43 mouse cellular contexts compared by ENCODE assay signal in the genomic region with DNA sequence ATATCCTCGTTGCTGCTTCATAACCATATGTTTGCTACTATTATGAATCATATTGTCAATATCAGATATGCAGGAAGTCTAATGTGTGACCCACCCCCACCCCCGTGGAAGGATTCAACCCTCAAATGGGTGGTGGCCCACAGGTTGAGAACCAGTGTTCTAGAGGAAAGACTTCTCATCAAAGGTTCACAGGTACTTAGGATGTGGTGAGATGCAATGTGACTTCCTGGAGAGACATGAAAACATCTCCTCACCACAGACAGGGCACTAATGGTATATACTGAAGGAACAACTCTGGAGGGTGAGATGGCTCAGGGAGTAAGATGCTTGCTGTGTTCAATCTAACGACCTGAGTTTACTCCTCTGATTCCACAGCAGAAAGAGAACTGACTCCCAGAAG. TPM values are rescaled to one million over a fixed set of nuclear protein-coding genes. Genes with fewer than 3 reads are reported as not detected.
A peak's percentile ranks its signal among the peaks of the same experiment; 100 is the strongest.
DNase-seq lines count a peak whose midpoint lies in the region; ATAC-seq and TF ChIP-seq lines count a peak whose summit lies in the region.
"Had no signal": no experiment of that assay in that cellular context is flagged by ENCODE, and none has a peak within 500 bp of the region (broad histone marks: within the 10 kb centered on the region; RNA-seq: fewer than 3 reads in every experiment).

No protein-coding gene starts in this region.

- TF ChIP-seq POLR2A in thymus, adult 2 months (IDR thresholded peaks at IDR 0.05; ENCODE audit: control insufficient read depth, extremely low read depth, insufficient read depth, low read length, poor library complexity) = no peak

- no peak for DNase-seq in thymus, adult 2 months
- no peak for DNase-seq in thymus, adult 18-20 months
- DNase-seq in adrenal gland, adult 18-20 months (ENCODE audit: low spot score in 2 of 2) = no peak
- DNase-seq in kidney, postnatal 36 days = no peak
- DNase-seq: adrenal gland, postnatal 10 days; B cell, adult 2 months; cerebellum, adult 9-11 months; embryo, embryonic 11 days; gastrocnemius, adult 2 months; gastrocnemius, postnatal 36 days; heart, adult 18-20 months; heart, postnatal 4 days; kidney, adult 11 months; kidney, postnatal 14 days; lung, postnatal 4 days; retina, postnatal 1 day; right cerebral cortex, postnatal 25 days; spleen, adult 18-20 months had no signal

- no peaks in the 10 kb centered on the region for H3K36me3 ChIP-seq in thymus, adult 2 months (ENCODE audit: control insufficient read depth, insufficient read depth, low read length)
- H3K36me3 ChIP-seq: embryonic facial prominence, embryonic 12.5 days; forebrain, embryonic 15.5 days; hindbrain, embryonic 13.5 days; lung, embryonic 15.5 days; midbrain, embryonic 12.5 days had no signal

- no peak for TF ChIP-seq CTCF in thymus, adult 2 months (IDR thresholded peaks at IDR 0.05; ENCODE audit: borderline replicate concordance, control insufficient read depth, extremely low read depth, insufficient read depth, low read length, poor library complexity)

- H3K4me1 ChIP-seq in thymus, adult 2 months (replicated peaks; ENCODE audit: control insufficient read depth, insufficient read depth, low read length) = peaks cover 8% of the 10 kb centered on the region
- H3K4me1 ChIP-seq: embryonic facial prominence, embryonic 12.5 days; forebrain, embryonic 15.5 days; hindbrain, embryonic 13.5 days; lung, embryonic 15.5 days; megakaryocyte, embryonic 14.5 days; midbrain, embryonic 12.5 days had no signal

- peak overlapping the region; percentile 62; the same call in 1 of the 2 replicates for H3K27ac ChIP-seq in thymus, adult 2 months (ENCODE audit: control insufficient read depth, insufficient read depth, low read length)
- H3K27ac ChIP-seq: embryonic facial prominence, embryonic 12.5 days; forebrain, embryonic 15.5 days; gastrocnemius, adult 2 months; hindbrain, embryonic 13.5 days; lung, embryonic 15.5 days; midbrain, embryonic 12.5 days had no signal

- H3K4me3 ChIP-seq in thymus, adult 2 months (ENCODE audit: control insufficient read depth, insufficient read depth, low read length) = no peak overlapping the region
- H3K4me3 ChIP-seq: embryonic facial prominence, embryonic 12.5 days; forebrain, embryonic 15.5 days; gastrocnemius, adult 2 months; hindbrain, embryonic 13.5 days; lung, embryonic 15.5 days; megakaryocyte, embryonic 14.5 days; midbrain, embryonic 12.5 days; myocyte had no signal

- peak; percentile 96 for ATAC-seq in CD4-positive, CD25-positive, alpha-beta regulatory T cell, adult 4 months
- ATAC-seq in activated CD4-positive, CD25-positive, alpha-beta regulatory T cell, adult 4 months = peak; percentile 98
- ATAC-seq in neutrophil, adult 5-6 weeks (ENCODE audit: extremely low read depth, insufficient number of reproducible peaks, low FRiP score, poor library complexity, severe bottlenecking) = peak; percentile 41; the same call in 1 of the 2 replicates
- ATAC-seq: forebrain, embryonic 15.5 days had no signal

- H3K27me3 ChIP-seq in thymus, adult 2 months (ENCODE audit: control insufficient read depth, insufficient read depth, low read length) = no peaks in the 10 kb centered on the region
- H3K27me3 ChIP-seq: embryonic facial prominence, embryonic 12.5 days; forebrain, embryonic 15.5 days; lung, embryonic 15.5 days; midbrain, embryonic 12.5 days had no signal

- 54% methylated on average over 3 of the region's 3 CpGs for WGBS in thymus, adult 2 months

RNA-seq across cellular contexts. Expression of gene Olfr464, which starts 14.7 kb away (rescaled TPM):
- polyA plus RNA-seq in thymus, adult 2 months (2012; rRNA removed) = 0.27 and 0.28 TPM in 2 replicates
- not detected for polyA plus RNA-seq in CD4-positive, CD25-positive, alpha-beta regulatory T cell, adult 4 months (2017; shearing (Covaris generic))
- not detected for polyA plus RNA-seq in activated CD4-positive, CD25-positive, alpha-beta regulatory T cell, adult 4 months (2017; shearing (Covaris generic))
- total RNA-seq in neutrophil, adult 5-6 weeks (2017) = not detected in 2 replicates
- total RNA-seq in adrenal gland, adult 18-20 months (2021) = not detected
- total RNA-seq: adrenal gland, postnatal 10 days; gastrocnemius, adult 2 months; gastrocnemius, postnatal 36 days; heart, adult 18-20 months; heart, postnatal 4 days; layer of hippocampus, adult 18-20 months; layer of hippocampus, postnatal 10 days had no signal
- polyA plus RNA-seq: forebrain, embryonic 15.5 days; heart, embryonic 11.5 days; heart, embryonic 16.5 days; kidney, embryonic 14.5 days; limb, embryonic 11.5 days; liver, embryonic 11.5 days; liver, embryonic 16.5 days; lung, embryonic 15.5 days; midbrain, embryonic 12.5 days; midbrain, postnatal 0 days; myocyte; stomach, embryonic 14.5 days; testis, adult 2 months had no signal

RNA-seq across cellular contexts. Expression of gene Olfr463, which starts 38.3 kb away (rescaled TPM):
- not detected in 2 replicates for polyA plus RNA-seq in thymus, adult 2 months (2012; rRNA removed)
- not detected for polyA plus RNA-seq in CD4-positive, CD25-positive, alpha-beta regulatory T cell, adult 4 months (2017; shearing (Covaris generic))
- polyA plus RNA-seq in activated CD4-positive, CD25-positive, alpha-beta regulatory T cell, adult 4 months (2017; shearing (Covaris generic)) = not detected
- not detected in 2 replicates for total RNA-seq in neutrophil, adult 5-6 weeks (2017)
- total RNA-seq in adrenal gland, adult 18-20 months (2021) = not detected
- total RNA-seq: adrenal gland, postnatal 10 days; gastrocnemius, adult 2 months; gastrocnemius, postnatal 36 days; heart, adult 18-20 months; heart, postnatal 4 days; layer of hippocampus, adult 18-20 months; layer of hippocampus, postnatal 10 days; left cerebral cortex, adult 18-20 months; left cerebral cortex, postnatal 14 days; midbrain, postnatal 0 days had no signal
- polyA plus RNA-seq: embryonic facial prominence, embryonic 12.5 days; forebrain, embryonic 15.5 days; frontal cortex, adult 2 months; heart, embryonic 11.5 days; heart, embryonic 16.5 days; hindbrain, embryonic 13.5 days; kidney, embryonic 14.5 days; limb, embryonic 11.5 days; liver, embryonic 11.5 days; liver, embryonic 16.5 days; lung, embryonic 15.5 days; midbrain, embryonic 12.5 days; midbrain, postnatal 0 days; myocyte; neural tube, embryonic 14.5 days; stomach, embryonic 14.5 days; testis, adult 2 months had no signal

RNA-seq across cellular contexts. Expression of gene Olfr462, which starts 43.4 kb away (rescaled TPM):
- polyA plus RNA-seq in thymus, adult 2 months (2012; rRNA removed) = not detected in 2 replicates
- not detected for polyA plus RNA-seq in CD4-positive, CD25-positive, alpha-beta regulatory T cell, adult 4 months (2017; shearing (Covaris generic))
- not detected for polyA plus RNA-seq in activated CD4-positive, CD25-positive, alpha-beta regulatory T cell, adult 4 months (2017; shearing (Covaris generic))
- not detected in 2 replicates for total RNA-seq in neutrophil, adult 5-6 weeks (2017)
- total RNA-seq in adrenal gland, adult 18-20 months (2021) = not detected
- total RNA-seq: adrenal gland, postnatal 10 days; gastrocnemius, adult 2 months; gastrocnemius, postnatal 36 days; heart, adult 18-20 months; heart, postnatal 4 days; layer of hippocampus, adult 18-20 months; layer of hippocampus, postnatal 10 days; left cerebral cortex, adult 18-20 months; left cerebral cortex, postnatal 14 days; midbrain, postnatal 0 days had no signal
- polyA plus RNA-seq: embryonic facial prominence, embryonic 12.5 days; forebrain, embryonic 15.5 days; frontal cortex, adult 2 months; heart, embryonic 11.5 days; heart, embryonic 16.5 days; hindbrain, embryonic 13.5 days; kidney, embryonic 14.5 days; limb, embryonic 11.5 days; liver, embryonic 11.5 days; liver, embryonic 16.5 days; lung, embryonic 15.5 days; midbrain, embryonic 12.5 days; midbrain, postnatal 0 days; myocyte; neural tube, embryonic 14.5 days; stomach, embryonic 14.5 days; testis, adult 2 months had no signal

RNA-seq across cellular contexts. Expression of gene Dynll2, which starts 51.9 kb away (rescaled TPM):
- polyA plus RNA-seq in thymus, adult 2 months (2012; rRNA removed) = 60.7 and 69.7 TPM in 2 replicates
- polyA plus RNA-seq in CD4-positive, CD25-positive, alpha-beta regulatory T cell, adult 4 months (2017; shearing (Covaris generic)) = 1 to 10 TPM; 4.0 to 4.6 TPM
- polyA plus RNA-seq in activated CD4-positive, CD25-positive, alpha-beta regulatory T cell, adult 4 months (2017; shearing (Covaris generic)) = 1 to 10 TPM; 4.3 to 4.4 TPM
- 5.7 and 6.1 TPM in 2 replicates for total RNA-seq in neutrophil, adult 5-6 weeks (2017)
- total RNA-seq in adrenal gland, adult 18-20 months (2021) = 100 to 1,000 TPM; 222 to 233 TPM

Comparison
In these comparisons a context has a peak if more than half of its experiments do, and no peak if none do; other contexts are left out.
1. ATAC-seq: peak in every context shown above with its lines; median percentile 98 in activated CD4-positive, CD25-positive, alpha-beta regulatory T cell, adult 4 months; 96 in CD4-positive, CD25-positive, alpha-beta regulatory T cell, adult 4 months; 41 in neutrophil, adult 5-6 weeks.